Mouse (Mus musculus) spleen, adult 2 months (tissue): ENCODE measurements around the gene Rnf26.

Experiments
- CTCF ChIP-seq: fragments of 200-500 bp; IDR thresholded peaks from 2 replicates; pipeline ENCODE4 v1.5.1; 2011; ENCODE audit warnings: mild to moderate bottlenecking, inconsistent platforms; ENCODE audit not compliant: insufficient read depth, insufficient read length, insufficient replicate concordance; ENCODE audit errors: extremely low read depth
- POLR2A ChIP-seq: fragments of 200-500 bp; IDR thresholded peaks from 2 replicates; pipeline ENCODE4 v1.6.1; 2011; ENCODE audit warnings: low read depth, low read length, inconsistent platforms

GRCm38 (mm10) chr9:44125026-44125425 is 11.7 kb upstream of the Rnf26 start:
- TF ChIP-seq POLR2A (no peak), CTCF (no peak)
